Mouse (Mus musculus) ES-Bruce4 (cell line): ENCODE data around the gene Glb1l. TPM values are rescaled to one million over a fixed set of nuclear protein-coding genes. Genes with fewer than 3 reads are reported as not detected.
A peak's percentile ranks its signal among the peaks of the same experiment; 100 is the strongest.
"Not testable (repeated sequence)": the region's sequence is repeated elsewhere in the genome, so short reads cannot be mapped to it uniquely, and the experiment has no call there.

Experiments used
- H3K27ac ChIP-seq: 2 replicates; pipeline ENCODE4 v1.5.1; 2012; ENCODE audit warnings: low read length, inconsistent platforms; ENCODE audit not compliant: insufficient read depth
- H3K27me3 ChIP-seq: 2 replicates; pipeline ENCODE4 v1.6.1; 2012; ENCODE audit warnings: mild to moderate bottlenecking, low read length, inconsistent platforms; ENCODE audit not compliant: control insufficient read depth, poor library complexity, insufficient read depth, severe bottlenecking
- H3K36me3 ChIP-seq: 2 replicates; pipeline ENCODE4 v1.6.1; 2012; ENCODE audit warnings: inconsistent platforms, mild to moderate bottlenecking, low read length, moderate library complexity; ENCODE audit not compliant: control insufficient read depth, poor library complexity, insufficient read depth, severe bottlenecking
- H3K4me1 ChIP-seq: one replicate; pipeline ENCODE4 v1.8.1; 2011; ENCODE audit warnings: low read length; ENCODE audit not compliant: control insufficient read depth, insufficient read depth
- H3K4me3 ChIP-seq: 2 replicates; pipeline ENCODE4 v1.5.1; 2011; ENCODE audit warnings: low read depth, mild to moderate bottlenecking, low read length
- H3K9ac ChIP-seq: 2 replicates; pipeline ENCODE4 v1.6.1; 2012; ENCODE audit warnings: low read depth, mild to moderate bottlenecking, inconsistent platforms; ENCODE audit not compliant: poor library complexity, severe bottlenecking
- H3K9me3 ChIP-seq: replicated peaks from 2 replicates; pipeline ENCODE4 v1.6.1; 2012; ENCODE audit warnings: mild to moderate bottlenecking, low read length, inconsistent platforms; ENCODE audit not compliant: control insufficient read depth, poor library complexity, insufficient read depth, severe bottlenecking
- CTCF ChIP-seq: IDR thresholded peaks from one replicate; pipeline ENCODE4 v1.8.1; 2011; ENCODE audit warnings: low read depth, low read length
- EP300 ChIP-seq: IDR thresholded peaks from 2 replicates; pipeline ENCODE4 v1.6.1; 2011; ENCODE audit warnings: low read depth, low read length; ENCODE audit not compliant: insufficient read depth
- POLR2A ChIP-seq: IDR thresholded peaks from one replicate; pipeline ENCODE4 v1.8.1; 2011; ENCODE audit warnings: low read length; ENCODE audit not compliant: insufficient read depth
- polyA plus RNA-seq: library from polyadenylated mRNA; stranded (reverse); fragments of >200 nt; gene quantifications from 2 replicates; pipeline ENCODE4 v1.2.4, GENCODE M21; 2011; ENCODE audit warnings: low read depth; ENCODE audit not compliant: missing spikeins, insufficient read depth, insufficient read length

The Glb1l gene
- polyA plus RNA-seq, 1 experiment = 5.1 TPM

DNA sequence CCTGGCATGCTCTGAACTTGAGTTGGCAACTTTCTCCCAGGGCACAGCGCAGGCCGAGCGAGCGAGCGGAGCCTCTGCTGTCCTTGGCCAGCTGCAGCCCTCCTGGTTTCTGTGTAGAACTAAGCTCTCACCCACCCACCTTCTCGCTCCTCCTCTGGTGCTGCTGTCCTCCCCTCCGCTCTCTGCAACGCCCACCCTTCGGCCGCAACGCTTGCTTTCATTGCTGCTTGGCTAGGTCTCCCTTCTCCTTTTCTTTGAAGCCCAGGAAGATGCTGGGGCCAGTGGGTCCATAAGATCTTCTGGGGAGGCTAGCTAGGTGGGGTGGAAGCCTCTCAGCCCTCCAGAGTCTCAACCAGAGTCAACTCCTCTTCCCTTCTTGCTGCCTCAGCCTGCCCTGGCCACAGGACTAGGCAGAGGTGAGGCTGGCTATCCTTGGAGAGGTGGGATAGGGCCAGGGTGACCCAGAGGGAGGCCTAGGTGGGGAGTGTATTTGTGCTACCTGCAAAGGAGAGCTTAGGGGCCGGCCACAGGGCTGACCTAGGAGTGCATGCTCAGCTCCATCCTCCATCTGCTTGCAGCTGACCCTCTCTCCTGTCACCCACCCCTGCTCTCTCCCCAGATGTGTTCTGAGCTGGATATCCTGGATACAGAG, 33.7 kb upstream of the Glb1l start:
- TF ChIP-seq POLR2A (no peak), EP300 (no peak), CTCF (no peak)
- no peak overlapping the region for H3K4me3 ChIP-seq
- no peaks in the 10 kb centered on the region for H3K9me3 ChIP-seq
- H3K36me3 ChIP-seq = no peaks in the 10 kb centered on the region
- H3K9ac ChIP-seq = no peak overlapping the region
- H3K27me3 ChIP-seq = no peaks in the 10 kb centered on the region
- peaks cover 2% of the 10 kb centered on the region for H3K4me1 ChIP-seq
- no peak overlapping the region for H3K27ac ChIP-seq

DNA sequence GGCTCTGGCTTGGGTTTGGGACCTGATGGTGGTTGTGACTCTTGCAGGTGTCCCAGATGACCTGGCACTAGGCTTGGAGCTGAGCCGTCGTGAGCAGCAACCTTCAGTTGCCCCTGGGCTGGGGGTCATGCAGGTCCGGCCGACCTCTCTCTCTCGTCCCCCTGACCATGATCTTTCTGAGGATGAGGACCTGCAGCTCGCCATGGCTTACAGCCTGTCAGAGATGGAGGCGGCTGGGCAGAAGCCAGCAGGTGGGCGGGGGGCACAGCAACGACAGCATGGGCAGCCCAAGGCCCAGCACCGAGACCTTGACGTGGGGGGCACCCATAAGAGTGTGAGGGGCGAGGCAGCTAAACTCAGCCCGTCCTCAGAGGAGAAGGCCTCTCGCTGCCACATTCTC, 32.8 kb upstream of the Glb1l start:
- no peak overlapping the region for H3K9ac ChIP-seq
- no peaks in the 10 kb centered on the region for H3K9me3 ChIP-seq
- H3K36me3 ChIP-seq = no peaks in the 10 kb centered on the region
- no peaks in the 10 kb centered on the region for H3K27me3 ChIP-seq
- no peak for TF ChIP-seq POLR2A
- no peak for TF ChIP-seq EP300
- TF ChIP-seq CTCF = no peak
- H3K27ac ChIP-seq = no peak overlapping the region
- no peak overlapping the region for H3K4me3 ChIP-seq
- H3K4me1 ChIP-seq = peaks cover 2% of the 10 kb centered on the region

DNA sequence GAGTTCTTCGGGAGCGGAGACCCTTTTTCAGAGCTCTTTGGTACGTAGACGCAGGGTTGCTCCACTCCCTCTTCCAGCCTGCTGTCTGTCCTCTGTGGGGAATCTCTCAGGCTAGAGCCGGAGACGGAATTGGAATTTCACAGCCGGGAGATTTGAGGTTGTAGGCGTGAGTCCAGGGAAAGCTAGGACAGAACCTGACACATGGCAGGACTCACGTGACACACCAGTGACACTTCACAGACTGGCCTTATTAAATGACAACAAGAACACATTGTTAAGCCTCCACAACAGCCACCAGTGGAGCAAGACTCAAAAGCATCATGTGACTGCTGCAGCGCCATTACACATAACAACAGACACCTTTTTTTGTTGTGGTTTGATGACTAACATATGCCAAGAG, 29.0 kb upstream of the Glb1l start:
- H3K27ac ChIP-seq = no peak overlapping the region
- no peak overlapping the region for H3K9ac ChIP-seq
- no peaks in the 10 kb centered on the region for H3K27me3 ChIP-seq
- peaks cover under 1% of the 10 kb centered on the region for H3K4me1 ChIP-seq
- no peaks in the 10 kb centered on the region for H3K36me3 ChIP-seq
- H3K4me3 ChIP-seq = no peak overlapping the region
- TF ChIP-seq POLR2A = no peak
- TF ChIP-seq CTCF = no peak
- TF ChIP-seq EP300 = no peak
- H3K9me3 ChIP-seq = no peaks in the 10 kb centered on the region

DNA sequence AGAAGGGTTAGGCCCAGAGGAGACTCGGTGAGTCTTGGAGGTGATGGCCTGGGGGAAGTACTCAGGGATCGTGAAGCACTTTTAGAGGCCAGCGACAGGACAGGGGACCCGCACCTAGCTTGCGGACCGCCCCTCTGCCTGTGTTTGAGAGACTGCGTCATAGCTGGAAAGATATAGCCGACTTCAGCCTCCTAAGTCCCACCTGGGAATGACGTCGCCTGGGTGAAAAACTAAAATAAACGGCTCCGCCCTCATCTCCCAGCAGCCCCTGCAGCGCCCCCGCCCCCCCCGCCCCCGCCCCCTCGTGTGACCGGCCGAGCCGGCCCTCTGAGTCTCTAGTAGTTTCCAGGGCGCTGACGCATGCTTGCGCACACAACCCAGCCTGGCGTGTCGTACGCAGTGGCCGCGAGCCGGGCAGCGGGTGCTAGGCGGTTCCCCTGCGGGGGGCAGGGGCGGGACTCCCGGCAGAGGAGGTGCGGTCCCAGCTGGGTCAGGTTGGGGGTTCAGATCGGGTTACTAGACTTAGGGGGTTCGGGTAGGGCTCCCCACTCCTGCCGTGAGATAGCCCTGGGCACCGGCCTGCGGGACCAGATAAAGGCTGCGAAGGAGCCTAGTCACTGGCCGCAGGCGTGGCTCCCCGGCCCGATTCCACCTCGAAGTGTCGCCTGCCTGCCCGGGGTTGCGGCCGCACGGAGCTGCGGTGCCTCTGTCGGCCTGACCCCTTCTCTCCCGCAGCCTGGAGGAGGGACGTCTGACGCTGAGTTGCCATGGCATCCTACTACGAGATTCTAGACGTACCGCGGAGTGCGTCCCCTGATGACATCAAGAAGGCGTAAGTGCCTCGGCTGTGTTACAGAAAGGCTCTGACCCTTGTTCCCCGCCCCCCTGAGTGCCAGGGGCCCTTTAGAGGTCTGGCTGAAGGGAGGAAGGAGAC, 25.8 kb upstream of the Glb1l start, which contains the start of gene Dnajb2:
Dnajb2 (plus strand) TSS at position 290 of the 934 bp plus-strand sequence.
- Histone ChIP-seq H3K27me3 (no peaks in the 10 kb centered on the region), H3K4me1 (peaks cover 4% of the 10 kb centered on the region), H3K9ac (peak within 1 kb of the TSS; percentile 76), H3K4me3 (peak within 1 kb of the TSS; percentile 74), H3K27ac (no peak within 1 kb of the TSS; the same call in 1 of the 2 replicates), H3K9me3 (no peaks in the 10 kb centered on the region), H3K36me3 (no peaks in the 10 kb centered on the region)
- peak; percentile 90 for TF ChIP-seq POLR2A
- peak; percentile 23; the same call in 1 of the 2 replicates for TF ChIP-seq EP300
- no peak for TF ChIP-seq CTCF

DNA sequence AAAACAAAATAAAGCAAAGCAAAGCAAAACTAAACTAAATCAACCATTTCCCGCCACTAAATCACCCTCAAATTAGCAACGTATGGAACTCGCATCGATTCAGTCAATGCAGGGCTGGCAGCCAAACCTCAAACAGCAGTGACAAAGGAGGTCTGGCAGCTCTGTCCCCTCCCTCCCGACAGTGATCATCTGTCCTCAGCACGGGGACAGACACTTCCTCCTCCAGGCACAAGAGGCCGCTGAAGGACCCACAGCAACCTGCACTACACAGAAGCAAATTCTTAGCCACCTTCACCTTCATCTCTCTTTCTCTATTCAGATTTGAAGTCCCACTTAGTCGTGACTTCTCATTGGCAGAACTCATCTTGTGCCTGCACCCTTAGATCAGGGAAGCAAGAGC, 24.0 kb upstream of the Glb1l start:
- Histone ChIP-seq H3K9ac (no peak overlapping the region), H3K27me3 (no peaks in the 10 kb centered on the region)

DNA sequence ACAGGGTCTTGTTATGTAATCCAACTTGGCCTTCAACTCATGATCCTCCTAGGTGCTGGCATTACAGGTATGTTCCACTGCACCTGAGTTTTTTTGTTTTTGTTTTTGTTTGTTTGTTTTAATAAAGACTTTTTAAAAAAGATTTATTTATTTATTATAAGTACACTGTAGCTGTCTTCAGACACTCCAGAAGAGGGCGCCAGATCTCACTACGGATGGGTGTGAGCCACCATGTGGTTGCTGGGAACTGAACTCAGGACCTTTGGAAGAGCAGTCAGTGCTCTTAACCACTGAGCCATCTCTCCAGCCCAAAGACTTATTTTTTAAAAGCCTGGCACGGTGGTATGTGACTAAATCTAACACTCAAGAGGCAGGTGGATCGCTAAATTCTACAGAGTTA, 21.9 kb upstream of the Glb1l start:
- H3K27me3 ChIP-seq, H3K27ac ChIP-seq, H3K36me3 ChIP-seq, H3K4me3 ChIP-seq, H3K4me1 ChIP-seq, H3K9me3 ChIP-seq, H3K9ac ChIP-seq: not testable (repeated sequence)
- peak; percentile 15 for TF ChIP-seq CTCF

More for the DNA sequence above, 24.0 kb upstream of the Glb1l start:
- Histone ChIP-seq H3K9me3 (no peaks in the 10 kb centered on the region), H3K4me1 (peaks cover 4% of the 10 kb centered on the region), H3K27ac (no peak overlapping the region), H3K36me3 (no peaks in the 10 kb centered on the region), H3K4me3 (no peak overlapping the region)
- no peak for TF ChIP-seq EP300
- TF ChIP-seq CTCF = peak; percentile 74
- no peak for TF ChIP-seq POLR2A
